Mouse (Mus musculus) layer of hippocampus, postnatal 10 days (tissue): ENCODE measurements at regions not wholly inside any gene's neighbourhood (a gene's known extent, or its start where the extent isn't known, plus 50 kb on each side); places are given as distances from the start of the nearest gene placed in this dataset.
A peak's percentile ranks its signal among the peaks of the same experiment; 100 is the strongest.

Source experiments
- DNase-seq, 2 experiments: peaks; one replicate each; pipeline ENCODE4 v3.0.0; 2021; ENCODE audit warnings: low spot score in 2 of 2

DNA sequence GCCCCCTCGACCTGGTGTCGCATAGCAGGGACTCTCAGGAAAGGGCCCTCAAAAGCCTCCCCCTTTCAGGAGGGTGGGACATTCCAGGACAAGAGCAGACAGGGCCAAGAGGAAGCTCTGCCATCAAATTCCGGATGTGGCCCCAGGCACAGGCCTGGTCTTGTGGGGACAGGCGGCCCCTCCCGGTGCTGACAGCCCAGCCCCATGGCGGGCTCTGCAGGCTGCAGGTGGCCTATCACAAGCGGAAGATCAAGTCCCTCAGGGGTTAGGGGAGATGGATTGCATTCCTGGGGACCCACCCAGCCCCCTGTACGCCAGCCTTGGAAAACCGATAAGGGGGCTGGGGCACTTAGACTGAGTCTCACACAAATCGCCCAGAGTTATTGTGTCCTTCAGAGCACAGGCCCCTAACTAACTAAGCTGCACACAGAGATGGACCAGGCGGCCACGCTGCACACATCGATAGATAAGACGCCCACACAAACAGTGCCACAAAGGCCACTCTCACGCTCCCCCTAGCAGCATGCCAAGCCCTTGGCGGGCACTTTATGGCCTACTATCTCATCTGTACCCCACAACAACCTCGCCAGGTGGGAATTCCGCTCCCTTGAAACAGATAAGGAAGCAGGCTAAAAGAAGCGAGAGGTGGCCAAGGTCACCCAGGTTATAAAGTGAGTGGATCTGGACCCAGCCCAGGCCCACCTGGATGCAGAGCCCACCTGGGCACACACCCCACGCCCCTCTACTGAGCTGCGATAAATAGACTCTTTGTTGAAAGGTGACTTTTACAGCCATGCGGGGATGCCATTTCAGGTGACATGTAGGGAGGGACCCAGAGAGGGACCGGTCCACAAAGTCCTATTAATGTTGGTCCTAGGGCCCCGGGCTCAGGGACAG, 55.5 kb downstream of the Gm5294 start:
- no peak for DNase-seq

DNA sequence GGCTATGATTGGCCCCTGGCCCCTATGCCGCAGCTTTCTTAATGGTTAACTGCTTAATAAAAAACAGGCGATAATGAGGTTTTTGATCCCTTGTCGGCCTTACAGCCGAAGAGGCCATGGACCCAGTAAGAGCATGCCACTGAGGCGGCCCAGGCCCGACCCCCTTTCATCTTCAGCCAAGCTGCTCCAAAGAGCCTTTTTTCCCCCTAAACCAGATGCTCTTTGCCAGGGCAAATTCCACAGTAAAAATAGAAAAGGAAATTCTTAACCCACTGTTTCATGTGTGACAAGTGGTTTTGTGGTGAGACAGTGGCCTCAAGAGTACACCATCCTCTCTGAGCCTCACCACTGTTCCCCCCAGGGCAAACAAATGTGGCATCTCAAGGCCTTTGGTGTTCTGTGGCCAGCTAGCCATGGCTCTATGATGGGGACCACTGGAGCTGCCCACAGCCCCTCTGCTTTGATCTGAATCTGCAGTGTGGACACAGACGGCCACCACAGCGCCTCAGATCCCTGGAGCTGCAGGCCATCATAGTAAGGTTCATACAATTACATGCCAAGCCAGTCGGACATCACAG, 61.9 kb downstream of the Gm5294 start:
- DNase-seq: no peak

- no peak for DNase-seq
Observed at GRCm38 (mm10) chr5:138883573-138883972, 63.7 kb downstream of the Gm5294 start.

GRCm38 (mm10) chr5:138885905-138886304, 66.0 kb downstream of the Gm5294 start:
- DNase-seq: no peak

DNA sequence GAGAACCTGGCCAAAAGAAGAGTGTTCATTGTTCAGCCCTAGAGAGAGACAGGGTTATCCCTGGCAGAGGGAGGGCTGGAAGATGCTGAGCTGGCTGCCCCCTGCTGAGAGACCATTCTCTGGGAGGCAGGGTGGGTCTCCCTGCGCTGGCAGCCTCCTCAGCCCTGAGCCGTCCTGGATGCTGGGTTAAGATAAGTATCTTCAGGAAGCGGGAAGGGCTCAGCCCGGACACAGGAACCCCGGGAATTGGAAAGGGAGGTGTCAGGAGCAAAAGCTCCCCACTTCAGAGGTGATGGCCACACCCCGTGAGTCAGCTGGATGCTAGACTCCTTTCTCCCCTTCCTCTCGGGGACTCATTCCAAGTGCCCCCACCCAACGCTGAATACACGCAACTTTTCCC, 68.9 kb downstream of the Gm5294 start:
- DNase-seq: no peak

DNA sequence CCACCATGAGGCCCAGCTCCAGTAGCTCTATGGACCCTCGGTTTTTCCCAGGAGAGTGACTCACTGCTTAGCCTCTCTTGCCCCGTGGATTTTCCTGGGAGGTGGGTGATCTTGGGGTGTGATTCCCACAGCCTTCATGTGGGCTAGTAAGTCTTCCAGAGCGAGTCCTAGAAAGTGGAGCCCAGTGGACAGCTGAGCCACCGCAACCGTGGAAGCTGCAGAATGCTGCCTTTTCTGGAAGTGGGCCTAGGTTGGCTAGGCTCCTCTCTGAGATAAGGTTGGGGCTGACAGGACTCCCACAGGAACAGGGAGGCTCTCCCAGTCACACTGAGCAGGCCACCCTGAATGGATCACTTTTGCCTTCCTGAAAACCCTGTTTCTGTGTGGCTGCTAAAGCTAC, 69.9 kb downstream of the Gm5294 start:
- no peak for DNase-seq

DNA sequence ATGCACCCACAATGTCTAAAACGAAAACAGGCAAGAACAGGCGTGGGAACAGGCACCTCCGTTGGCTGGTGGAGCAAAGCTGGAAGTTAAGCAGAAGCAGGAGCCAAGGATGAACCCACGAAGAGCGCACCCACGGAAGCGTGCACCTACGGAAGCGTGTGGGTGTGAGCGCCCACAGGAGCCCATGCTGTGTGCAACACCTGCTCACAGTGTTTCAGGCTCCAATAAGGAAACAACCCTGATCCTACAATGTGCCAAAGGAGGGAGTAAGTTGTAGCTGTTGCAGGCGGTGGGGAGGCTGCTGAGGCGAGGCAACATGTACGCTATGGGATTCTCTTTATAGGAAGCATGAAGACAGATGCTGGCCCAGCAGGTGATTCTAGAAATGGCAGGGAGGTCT, 74.6 kb downstream of the Gm5294 start:
- no peak for DNase-seq

- no peak for DNase-seq
Observed at GRCm38 (mm10) chr5:138897255-138897654, 77.4 kb downstream of the Gm5294 start.

DNA sequence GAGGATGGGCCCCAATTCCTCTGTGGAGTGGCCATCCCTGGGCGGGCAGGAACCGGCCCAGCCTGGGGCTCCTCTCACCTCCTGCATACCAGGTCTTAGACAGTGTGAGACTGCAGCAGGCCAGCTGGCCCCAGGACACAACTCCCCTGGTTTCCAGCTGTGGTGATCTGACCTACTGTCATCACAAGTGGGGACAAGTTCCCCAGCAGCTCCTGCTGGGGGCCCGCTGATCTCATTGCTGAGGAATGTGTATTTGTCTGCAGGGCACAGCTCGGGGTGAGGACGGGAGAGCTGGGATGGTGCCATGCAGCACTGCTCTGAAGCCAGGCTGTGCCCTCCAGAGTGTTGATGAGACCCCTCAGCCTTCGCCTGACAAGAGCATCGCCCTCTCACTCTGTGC, 78.6 kb downstream of the Gm5294 start:
- no peak for DNase-seq

GRCm38 (mm10) chr5:138900952-138901599, 81.2 kb downstream of the Gm5294 start:
- DNase-seq: peak in 1 of 2 experiments; percentile 22

DNA sequence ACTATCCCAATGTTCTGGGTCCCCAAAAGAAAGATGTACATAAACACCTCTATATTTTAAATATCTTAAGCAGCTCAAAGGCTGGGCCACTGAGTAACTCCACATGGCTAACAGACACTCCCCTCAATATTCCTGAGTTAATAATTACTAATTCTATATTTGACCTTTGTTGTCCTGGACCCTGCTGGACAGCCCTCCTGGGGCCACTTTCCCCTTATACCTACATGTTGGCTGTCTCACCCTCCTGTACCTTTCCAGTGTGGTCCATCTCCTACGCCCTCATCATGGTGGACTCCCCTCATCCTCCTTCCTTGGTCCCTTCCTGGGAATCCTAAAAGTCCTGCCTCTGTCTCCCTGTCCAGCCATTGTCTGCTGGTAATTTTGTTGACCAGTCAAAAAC, 82.4 kb downstream of the Gm5294 start:
- DNase-seq: no peak

DNA sequence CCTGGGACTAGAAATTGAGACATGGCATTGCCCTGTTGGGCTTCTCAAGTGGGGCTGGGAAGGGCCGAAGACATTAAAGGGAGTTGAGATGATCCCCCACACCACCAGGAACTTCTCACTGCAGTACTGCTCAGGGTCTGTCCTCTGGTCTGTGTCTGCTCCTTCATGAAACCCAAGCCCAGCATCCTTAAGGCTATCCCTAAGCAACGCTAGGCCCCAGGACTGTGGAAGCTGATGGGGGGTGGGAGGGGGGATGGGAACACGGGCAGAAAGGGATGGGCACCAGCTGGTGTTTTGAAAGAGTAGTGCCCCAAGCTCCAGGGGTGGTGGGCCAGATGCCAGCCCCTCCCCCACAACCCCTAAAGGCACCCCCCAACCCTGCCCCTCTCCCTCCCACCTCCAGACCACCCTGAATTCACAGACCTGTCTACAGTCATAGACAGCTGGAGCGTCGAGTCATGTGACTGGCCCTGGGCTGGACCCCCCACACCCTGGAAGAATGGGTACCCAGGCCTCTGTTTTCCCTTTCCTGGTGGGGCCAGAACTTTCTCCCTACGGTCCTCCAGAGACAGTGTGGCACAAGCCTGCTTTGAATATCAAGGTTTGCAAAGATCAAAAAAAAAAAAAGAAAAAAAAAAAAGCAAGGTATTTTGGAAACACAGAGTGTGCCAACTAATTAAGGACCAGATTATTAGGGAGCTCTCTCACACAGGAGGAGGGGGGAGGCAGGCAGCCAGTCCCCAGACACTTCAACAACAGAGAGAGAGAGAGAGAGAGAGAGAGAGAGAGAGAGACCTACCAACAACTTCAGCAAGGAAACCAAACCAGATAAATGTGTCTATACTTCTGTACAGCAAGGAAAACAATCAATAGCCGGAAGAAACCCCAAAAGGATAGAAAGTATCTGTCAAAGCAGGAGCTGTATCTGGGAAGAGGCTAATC, 85.1 kb downstream of the Pdgfa start:
- DNase-seq: no peak

DNA sequence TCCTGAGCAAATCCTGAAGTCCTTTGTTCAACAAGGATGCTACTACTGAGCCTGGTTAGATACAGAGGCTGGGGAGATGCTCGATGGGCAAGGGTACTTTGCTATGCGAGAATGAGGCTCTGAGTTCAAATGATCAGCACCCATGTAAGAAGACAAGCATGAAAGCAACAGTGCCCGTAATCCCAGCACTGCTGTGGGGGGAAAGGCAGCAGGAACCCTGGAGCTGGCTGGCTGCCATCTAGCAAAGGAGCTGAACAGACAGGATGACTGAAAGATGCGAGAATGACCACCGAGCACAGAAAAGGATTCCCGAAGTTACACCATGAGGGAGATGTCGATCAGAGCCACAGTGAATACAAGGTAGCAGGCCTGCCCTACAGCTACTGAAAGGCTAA, 84.5 kb downstream of the Pdgfa start:
- peak in 1 of 2 experiments; percentile 23 for DNase-seq

DNA sequence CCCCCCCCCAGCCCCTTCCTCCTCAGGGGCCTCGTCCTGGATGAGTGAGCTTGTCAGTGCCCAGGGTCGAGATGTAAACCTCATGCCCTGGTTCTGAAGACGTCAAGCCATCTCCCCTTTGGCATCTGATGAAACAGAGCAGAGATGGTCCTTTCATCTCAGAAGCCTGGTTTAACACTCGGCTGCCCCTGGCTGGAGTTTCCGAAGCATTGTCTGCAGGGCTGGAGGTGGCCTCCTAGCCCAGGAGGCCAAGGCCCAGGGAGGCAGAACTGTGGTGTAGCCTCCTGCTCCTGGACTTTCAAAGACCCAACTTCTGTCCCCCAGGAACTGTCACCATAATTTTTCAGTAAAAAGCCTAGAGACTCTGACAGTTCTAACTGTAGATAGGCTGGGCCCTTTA, 82.1 kb downstream of the Pdgfa start:
- DNase-seq: no peak

DNA sequence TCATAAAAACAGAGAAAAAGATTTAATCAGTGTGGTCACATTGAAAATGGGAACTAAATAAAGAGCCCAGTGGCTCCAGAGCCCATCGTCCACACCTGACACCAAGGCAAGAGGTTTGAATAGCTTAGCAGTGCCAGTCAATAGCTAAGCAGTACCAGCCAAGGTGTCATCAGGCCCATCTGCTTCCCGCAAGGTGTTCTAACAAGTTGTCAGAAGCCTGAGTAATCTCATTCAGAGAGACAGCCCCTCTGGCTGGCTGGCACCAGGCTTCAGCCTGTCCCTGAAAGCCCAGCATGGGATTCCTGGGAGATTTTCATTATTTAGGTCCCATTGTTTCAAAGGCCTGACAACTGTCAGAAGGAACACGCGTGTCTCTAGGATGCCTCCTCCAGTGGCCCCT, 81.7 kb downstream of the Pdgfa start:
- DNase-seq: no peak

DNA sequence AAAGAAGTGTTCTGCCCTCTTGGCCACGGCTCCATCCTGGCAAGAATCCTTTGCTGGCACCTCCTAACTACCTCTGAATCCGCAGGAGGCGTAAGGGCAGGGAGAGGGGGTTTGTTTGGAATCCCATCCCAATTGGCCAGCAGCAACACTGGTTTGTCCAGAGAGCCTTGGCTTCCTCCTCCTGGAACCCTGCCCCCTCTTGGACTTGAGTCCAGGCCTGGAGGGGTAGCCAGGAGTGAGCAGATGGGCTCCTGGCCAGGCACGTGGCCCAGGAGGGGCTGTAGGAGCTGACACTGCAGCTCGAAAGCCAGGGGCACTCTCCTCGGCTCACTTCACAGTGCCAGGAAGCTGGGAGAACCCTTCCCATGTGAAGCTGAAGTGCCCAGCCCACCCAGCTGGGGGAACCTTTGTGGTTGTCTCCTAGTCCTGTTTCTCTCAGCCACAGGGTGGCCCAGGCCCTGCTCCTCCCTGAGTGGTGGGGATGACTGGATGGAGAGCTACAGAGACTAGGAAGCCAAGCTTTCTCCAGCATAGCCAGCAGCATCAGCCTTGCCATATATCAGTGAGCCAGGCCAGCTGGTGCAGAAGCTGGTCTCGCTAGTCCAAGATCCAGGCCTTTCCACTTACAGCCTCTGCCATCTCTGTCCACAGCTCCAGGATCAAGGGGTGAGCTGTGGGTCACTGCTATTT, 76.9 kb downstream of the Pdgfa start:
- peak; percentile 84 to 88 for DNase-seq

DNA sequence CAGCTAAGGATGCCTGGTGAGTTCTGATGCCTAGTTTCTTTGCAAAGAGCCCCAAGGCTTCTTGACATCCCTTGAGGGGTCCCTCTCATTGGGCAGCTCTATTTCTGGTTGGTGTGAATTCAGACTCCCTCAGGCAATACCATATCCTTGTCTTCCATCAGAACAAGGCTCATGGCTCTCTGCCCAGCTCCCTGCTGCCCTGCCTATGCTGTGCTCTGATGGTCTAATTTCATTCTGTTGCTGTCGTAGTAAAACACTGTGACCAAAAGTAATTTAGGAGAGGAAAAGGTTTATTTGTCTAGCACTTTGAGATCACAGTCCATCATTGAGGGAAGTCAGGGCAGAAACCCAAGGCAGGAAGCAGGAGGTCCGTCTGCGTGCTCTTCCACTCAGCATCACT, 75.1 kb downstream of the Pdgfa start:
- DNase-seq: no peak
